In genomic region chr3:89877129-89877528, GRCm38 (mm10) we compare ENCODE assay signal across 27 mouse cellular contexts. TPM values are rescaled to one million over a fixed set of nuclear protein-coding genes. Genes with fewer than 3 reads are reported as not detected.
DNase-seq lines count a peak whose midpoint lies in the region; ATAC-seq and TF ChIP-seq lines count a peak whose summit lies in the region.
"Had no signal": no experiment of that assay in that cellular context is flagged by ENCODE, and none has a peak within 500 bp of the region (broad histone marks: within the 10 kb centered on the region; RNA-seq: fewer than 3 reads in every experiment).

No protein-coding gene starts in this region.

- peaks cover 6% of the 10 kb centered on the region; the same call in 1 of the 2 replicates for H3K9me3 ChIP-seq in liver, embryonic 12.5 days (replicated peaks)
- H3K9me3 ChIP-seq: liver, embryonic 15.5 days; neural tube, embryonic 13.5 days; stomach, embryonic 15.5 days had no signal

- H3K4me1 ChIP-seq in liver, embryonic 12.5 days: peaks cover 83% of the 10 kb centered on the region
- peaks cover 22% of the 10 kb centered on the region for H3K4me1 ChIP-seq in cerebellum, adult 2 months (ENCODE audit: control insufficient read depth, insufficient read depth, low read length)
- H3K4me1 ChIP-seq: limb, embryonic 12.5 days; neural tube, embryonic 13.5 days had no signal

- no peak overlapping the region for H3K4me2 ChIP-seq in liver, embryonic 12.5 days
- H3K4me2 ChIP-seq: forebrain, embryonic 13.5 days; heart, embryonic 13.5 days; hindbrain, embryonic 14.5 days; limb, embryonic 12.5 days; liver, embryonic 15.5 days; lung, embryonic 14.5 days; midbrain, embryonic 13.5 days; neural tube, embryonic 13.5 days; stomach, embryonic 15.5 days had no signal

- no peak for TF ChIP-seq POLR2A in cerebellum, adult 2 months (IDR thresholded peaks at IDR 0.05; ENCODE audit: borderline replicate concordance, insufficient read depth, low read length)

- peak; percentile 13 for DNase-seq in cerebellum, adult 11-12 months
- no peak for DNase-seq in cerebellum, postnatal 4 days (ENCODE audit: low spot score in 2 of 2)
- DNase-seq in liver: no peak
- peak; percentile 28 to 31 for DNase-seq in cerebellum, adult 2 months
- peak; percentile 49 to 67 for DNase-seq in cerebellum, postnatal 14 days
- no peak for DNase-seq in right cerebral cortex, postnatal 10 days (ENCODE audit: low spot score in 2 of 2)
- no peak for DNase-seq in testis, postnatal 14 days (ENCODE audit: low spot score)
- DNase-seq: adrenal gland, postnatal 10 days; gastrocnemius, postnatal 25 days; heart, adult 18-20 months; heart, postnatal 10 days; kidney, adult 2 months; kidney, postnatal 4 days; layer of hippocampus, postnatal 36 days; lung, embryonic 14.5 days; thymus, postnatal 14 days had no signal

- 0 out of 2 replicates have a peak overlapping the region, but pooled peaks have one; percentile 22 for H3K27ac ChIP-seq in liver, embryonic 12.5 days
- H3K27ac ChIP-seq in cerebellum, adult 2 months (ENCODE audit: insufficient read depth, low read length): no peak overlapping the region
- H3K27ac ChIP-seq: forebrain, embryonic 13.5 days; heart, embryonic 13.5 days; hindbrain, embryonic 14.5 days; limb, embryonic 12.5 days; macrophage; midbrain, embryonic 13.5 days; neural tube, embryonic 13.5 days; stomach, embryonic 15.5 days had no signal

- WGBS in liver, embryonic 12.5 days (ENCODE audit: insufficient replicate concordance): 83% methylated on average over 8 of the region's 8 CpGs
- WGBS in cerebellum, adult 2 months: 18% methylated on average over 8 of the region's 8 CpGs

- H3K27me3 ChIP-seq in liver, embryonic 12.5 days (replicated peaks): 0 out of 2 replicates have a peak, but pooled peaks cover 6% of the 10 kb centered on the region
- H3K27me3 ChIP-seq in cerebellum, adult 2 months (ENCODE audit: control insufficient read depth, insufficient read depth, low read length): no peaks in the 10 kb centered on the region
- H3K27me3 ChIP-seq: forebrain, embryonic 13.5 days; heart, embryonic 13.5 days; limb, embryonic 12.5 days; liver, embryonic 15.5 days; neural tube, embryonic 13.5 days; Patski; stomach, embryonic 15.5 days had no signal

- no peak overlapping the region for H3K4me3 ChIP-seq in liver, embryonic 12.5 days
- H3K4me3 ChIP-seq in cerebellum, adult 2 months (replicated peaks; ENCODE audit: insufficient read depth, low read depth, low read length): peak overlapping the region; percentile 23
- H3K4me3 ChIP-seq: forebrain, embryonic 13.5 days; heart, embryonic 13.5 days; limb, embryonic 12.5 days; liver, embryonic 15.5 days; midbrain, embryonic 13.5 days; neural tube, embryonic 13.5 days; stomach, embryonic 15.5 days had no signal

- no peak overlapping the region for H3K9ac ChIP-seq in liver, embryonic 12.5 days
- H3K9ac ChIP-seq: forebrain, embryonic 13.5 days; heart, embryonic 13.5 days; hindbrain, embryonic 14.5 days; limb, embryonic 12.5 days; liver, embryonic 15.5 days; lung, embryonic 14.5 days; midbrain, embryonic 13.5 days; neural tube, embryonic 13.5 days; stomach, embryonic 15.5 days had no signal

- no peak for ATAC-seq in liver, embryonic 12.5 days
- ATAC-seq: forebrain, embryonic 13.5 days; midbrain, embryonic 13.5 days; Patski had no signal

- peaks cover 6% of the 10 kb centered on the region for H3K36me3 ChIP-seq in liver, embryonic 12.5 days
- H3K36me3 ChIP-seq: heart, embryonic 13.5 days; limb, embryonic 12.5 days; midbrain, embryonic 13.5 days; neural tube, embryonic 13.5 days; stomach, embryonic 15.5 days had no signal

- no peak for TF ChIP-seq CTCF in cerebellum, adult 2 months (IDR thresholded peaks at IDR 0.05; ENCODE audit: borderline replicate concordance, insufficient read depth, low read depth, low read length)

RNA-seq across cellular contexts. Expression of gene Il6ra, which starts 35.9 kb away (rescaled TPM):
- 1.9 and 2.1 TPM in 2 replicates for polyA plus RNA-seq in liver, embryonic 12.5 days (2016; fragmentation: Nextera tagmentation; extraction: Ambion mirVana)
- 1.1 and 1.3 TPM in 2 replicates for polyA plus RNA-seq in cerebellum, adult 2 months (2012; rRNA removed)

RNA-seq across cellular contexts. Expression of gene She, which starts 46.0 kb away (rescaled TPM):
- polyA plus RNA-seq in liver, embryonic 12.5 days (2016; fragmentation: Nextera tagmentation; extraction: Ambion mirVana): 2.9 and 3.1 TPM in 2 replicates
- polyA plus RNA-seq in cerebellum, adult 2 months (2012; rRNA removed): 1.7 and 1.9 TPM in 2 replicates
- polyA plus RNA-seq: macrophage had no signal

Comparison
In these comparisons a context has a peak if more than half of its experiments do, and no peak if none do; other contexts are left out.
1. DNase-seq: peak in cerebellum, adult 11-12 months (single experiment), cerebellum, adult 2 months (2 of 2) and cerebellum, postnatal 14 days (2 of 2); none in cerebellum, postnatal 4 days (0 of 2), liver (single experiment), right cerebral cortex, postnatal 10 days (0 of 2) and testis, postnatal 14 days (single experiment).